Mouse (Mus musculus) embryo, embryonic 9.5 days (tissue): ENCODE measurements at regions not wholly inside any gene's neighbourhood (a gene's known extent, or its start where the extent isn't known, plus 50 kb on each side); places are given as distances from the start of the nearest gene placed in this dataset.

Source experiments
- DNase-seq: peaks from one replicate; pipeline ENCODE4 v3.0.0-alpha.2; 2017; ENCODE audit errors: extremely low spot score

GRCm38 (mm10) chr16:9113801-9114200 is 283.9 kb downstream of the 1810013L24Rik start:
- no peak for DNase-seq

GRCm38 (mm10) chr16:9115548-9115947 is 285.6 kb downstream of the 1810013L24Rik start:
- peak; percentile 28 for DNase-seq

GRCm38 (mm10) chr16:9121581-9121980 is 291.7 kb downstream of the 1810013L24Rik start:
- no peak for DNase-seq

GRCm38 (mm10) chr16:9132113-9132512 is 302.2 kb downstream of the 1810013L24Rik start:
- no peak for DNase-seq

- DNase-seq, result no peak
These were observed 302.9 kb downstream of the 1810013L24Rik start for GRCm38 (mm10) chr16:9132778-9133177.

GRCm38 (mm10) chr16:9135377-9135776 is 305.5 kb downstream of the 1810013L24Rik start:
- no peak for DNase-seq

GRCm38 (mm10) chr16:9138552-9139224 is 308.8 kb downstream of the 1810013L24Rik start:
- no peak for DNase-seq

GRCm38 (mm10) chr16:9139405-9139804 is 309.5 kb downstream of the 1810013L24Rik start:
- no peak for DNase-seq

GRCm38 (mm10) chr16:9149209-9150135 is 319.6 kb downstream of the 1810013L24Rik start:
- DNase-seq, result no peak

GRCm38 (mm10) chr16:9151936-9152335 is 322.0 kb downstream of the 1810013L24Rik start:
- DNase-seq, result no peak

- no peak for DNase-seq
These were observed 323.6 kb downstream of the 1810013L24Rik start for GRCm38 (mm10) chr16:9153501-9153900.

- DNase-seq, result no peak
These were observed 335.9 kb downstream of the 1810013L24Rik start for GRCm38 (mm10) chr16:9165763-9166310.

- DNase-seq, result no peak
These were observed 346.5 kb downstream of the 1810013L24Rik start for GRCm38 (mm10) chr16:9176402-9176801.

- no peak for DNase-seq
These were observed 365.9 kb downstream of the 1810013L24Rik start for GRCm38 (mm10) chr16:9195821-9196220.

GRCm38 (mm10) chr16:9198903-9199532 is 369.1 kb downstream of the 1810013L24Rik start:
- DNase-seq, result no peak

GRCm38 (mm10) chr16:9208602-9209001 is 378.7 kb downstream of the 1810013L24Rik start:
- DNase-seq, result no peak

GRCm38 (mm10) chr16:9211485-9211884 is 381.6 kb downstream of the 1810013L24Rik start:
- DNase-seq, result no peak

GRCm38 (mm10) chr16:9215131-9215530 is 385.2 kb downstream of the 1810013L24Rik start:
- no peak for DNase-seq

- no peak for DNase-seq
These were observed 387.5 kb downstream of the 1810013L24Rik start for GRCm38 (mm10) chr16:9217361-9217760.

GRCm38 (mm10) chr16:9230178-9230577 is 400.3 kb downstream of the 1810013L24Rik start:
- no peak for DNase-seq

- no peak for DNase-seq
These were observed 412.2 kb downstream of the 1810013L24Rik start for GRCm38 (mm10) chr16:9242099-9242498.

- DNase-seq, result no peak
These were observed 417.3 kb downstream of the 1810013L24Rik start for GRCm38 (mm10) chr16:9247198-9247597.
